Mouse (Mus musculus) spleen, adult 10 weeks (tissue): Measurements from ENCODE around the gene Olfr566. TPM values are rescaled to one million over a fixed set of nuclear protein-coding genes. Genes with fewer than 3 reads are reported as not detected.

Experiments used
- polyA plus RNA-seq: library from polyadenylated mRNA; stranded (reverse); fragments of 350-450 nt; fragmentation: Illumina TruSeq; extraction: RNeasy Lipid Tissue Mini Kit (QIAGEN cat#74804); gene quantifications from one replicate; pipeline ENCODE4 v1.2.3, GENCODE M21; 2015; ENCODE audit warnings: low replicate concordance; ENCODE audit not compliant: insufficient read depth

The Olfr566 gene
- not detected for polyA plus RNA-seq

DNA sequence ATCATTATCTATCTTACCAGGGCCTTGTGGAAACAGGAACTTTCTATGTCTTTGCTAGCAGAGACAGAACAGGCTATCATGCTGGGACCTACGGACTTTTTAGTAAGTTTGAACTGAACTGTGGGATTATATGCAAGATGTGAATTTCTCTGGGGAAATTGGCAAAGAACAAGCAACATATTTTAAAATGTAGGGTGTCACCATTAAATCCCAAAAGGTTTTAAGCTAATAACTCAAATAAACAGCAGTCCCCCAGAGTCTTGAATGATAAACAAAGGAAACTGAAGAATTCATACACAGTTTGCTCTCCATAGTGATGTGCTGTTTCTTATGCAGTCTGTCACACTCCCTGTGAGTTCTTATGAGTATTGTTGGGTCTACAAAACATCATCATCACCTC lies at the start of gene Olfr566:
Gene Olfr566 (minus strand): TSS at position 101 of the 400 bp plus-strand sequence.

DNA sequence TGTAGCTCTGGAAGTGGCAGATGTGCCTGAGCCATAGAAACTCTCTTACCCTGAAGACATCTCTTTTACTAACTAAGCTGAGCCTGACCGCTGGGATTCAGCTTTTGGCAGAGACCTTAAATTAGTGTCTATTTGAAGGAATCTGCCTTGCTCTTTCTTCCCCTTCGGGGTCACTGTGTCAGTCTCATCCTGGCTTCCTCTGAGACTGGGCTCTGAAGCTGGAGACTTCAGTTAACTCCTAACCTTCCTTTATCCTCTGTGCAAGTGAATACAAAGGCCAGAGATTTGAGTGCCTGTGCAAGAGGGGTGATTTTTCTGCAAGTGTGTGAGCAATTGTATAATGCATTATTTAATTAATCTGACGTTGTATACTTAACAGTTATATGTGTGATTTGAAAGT lies 32.2 kb upstream of the Olfr566 start, which contains the start of gene Olfr569:
Gene Olfr569 (minus strand): TSS at position 101 of the 400 bp plus-strand sequence.

DNA sequence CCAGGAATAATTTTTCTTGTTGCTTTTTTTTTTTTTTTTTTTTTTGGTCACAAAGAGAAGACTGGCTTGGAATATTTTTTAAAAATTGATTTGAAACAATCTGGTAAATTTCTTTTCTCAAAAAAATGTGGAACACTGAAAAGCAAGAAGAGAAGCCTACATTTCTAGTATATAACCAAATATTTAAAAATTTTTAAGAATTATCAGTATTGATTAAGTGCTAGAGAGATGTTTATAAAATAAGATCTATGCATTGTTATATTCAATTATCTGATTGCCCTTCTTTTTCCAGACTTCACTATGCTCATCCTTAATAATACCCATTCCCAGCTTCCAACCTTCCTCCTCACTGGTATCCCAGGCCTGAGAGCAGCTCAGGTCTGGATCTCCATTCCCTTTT lies 18.3 kb upstream of the Olfr566 start, which contains the start of gene Olfr568:
Gene Olfr568 (plus strand): TSS at position 301 of the 400 bp plus-strand sequence.

Other genes starting within 250 kb of the Olfr566 start
- gene Olfr553, start 240.5 kb downstream of the Olfr566 start, polyA plus RNA-seq = not detected
- gene Olfr554, start 220.3 kb downstream of the Olfr566 start, polyA plus RNA-seq = not detected
- not detected for gene Olfr555, start 199.9 kb downstream of the Olfr566 start, polyA plus RNA-seq
- gene Olfr556, start 193.9 kb downstream of the Olfr566 start, polyA plus RNA-seq = not detected
- 25.7 TPM for gene Trim68, start 171.4 kb downstream of the Olfr566 start, polyA plus RNA-seq
- not detected for gene Olfr557, start 162.9 kb downstream of the Olfr566 start, polyA plus RNA-seq
- gene Olfr558, start 156.6 kb downstream of the Olfr566 start, polyA plus RNA-seq = 0.52 TPM
- gene Olfr33, start 139.7 kb downstream of the Olfr566 start, polyA plus RNA-seq = not detected
- not detected for gene Olfr559, start 131.3 kb downstream of the Olfr566 start, polyA plus RNA-seq
- gene Olfr560, start 99.4 kb downstream of the Olfr566 start, polyA plus RNA-seq = not detected
- 0.35 TPM for gene Olfr78, start 99.3 kb downstream of the Olfr566 start, polyA plus RNA-seq
- not detected for gene Olfr561, start 87.5 kb downstream of the Olfr566 start, polyA plus RNA-seq
- not detected for gene Olfr564, start 55.3 kb downstream of the Olfr566 start, polyA plus RNA-seq
- gene Olfr568, start 18.4 kb upstream of the Olfr566 start, polyA plus RNA-seq = not detected
- gene Olfr569, start 32.1 kb upstream of the Olfr566 start, polyA plus RNA-seq = not detected
- not detected for gene Olfr570, start 35.8 kb upstream of the Olfr566 start, polyA plus RNA-seq
- gene Olfr571, start 58.8 kb upstream of the Olfr566 start, polyA plus RNA-seq = not detected
- gene Olfr572, start 65.6 kb upstream of the Olfr566 start, polyA plus RNA-seq = not detected
- gene Olfr573-ps1, start 83.8 kb upstream of the Olfr566 start, polyA plus RNA-seq = not detected
- gene Olfr574, start 89.7 kb upstream of the Olfr566 start, polyA plus RNA-seq = not detected
- gene Olfr575, start 100.0 kb upstream of the Olfr566 start, polyA plus RNA-seq = not detected
- not detected for gene Olfr576, start 103.9 kb upstream of the Olfr566 start, polyA plus RNA-seq
- not detected for gene Olfr577, start 117.2 kb upstream of the Olfr566 start, polyA plus RNA-seq
- not detected for gene Olfr578, start 130.6 kb upstream of the Olfr566 start, polyA plus RNA-seq
- gene Olfr582, start 179.3 kb upstream of the Olfr566 start, polyA plus RNA-seq = not detected
- gene Olfr583, start 192.5 kb upstream of the Olfr566 start, polyA plus RNA-seq = not detected
- not detected for gene Olfr584, start 223.1 kb upstream of the Olfr566 start, polyA plus RNA-seq
- not detected for gene Olfr585, start 239.0 kb upstream of the Olfr566 start, polyA plus RNA-seq